Mouse (Mus musculus): ENCODE data around the gene Rab3c. TPM values are rescaled to one million over a fixed set of nuclear protein-coding genes. Genes with fewer than 3 reads are reported as not detected.

Rab3c gene
- polyA plus RNA-seq, 1 experiment = 0.05 TPM

DNA sequence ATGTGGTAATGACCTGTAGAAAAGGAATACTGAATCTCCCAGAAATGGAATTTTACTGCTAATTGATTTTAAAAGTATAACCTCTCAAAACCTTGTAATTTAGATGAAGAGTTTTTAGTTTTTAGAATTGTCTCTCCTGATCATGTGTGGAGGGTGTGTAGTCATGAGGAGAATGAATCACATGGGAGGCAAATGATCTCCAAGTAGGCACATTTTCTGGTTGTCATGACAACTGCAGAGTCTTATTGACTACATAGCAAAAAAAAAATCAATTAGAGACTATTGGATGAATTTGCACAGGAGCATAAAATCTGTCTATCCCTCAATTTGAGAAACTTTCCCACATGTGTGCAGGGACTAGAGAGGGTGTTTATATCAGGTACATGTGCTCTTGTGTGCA is 199.6 kb downstream of the Rab3c start:
- Histone ChIP-seq H3ac (ENCODE audit: control insufficient read depth, insufficient read length) (no peak overlapping the region), H3K27me3 (ENCODE audit: control insufficient read depth, insufficient read depth, insufficient read length) (no peaks in the 10 kb centered on the region), H3K36me3 (ENCODE audit: control insufficient read depth, insufficient read depth) (no peaks in the 10 kb centered on the region), H3K79me2 (ENCODE audit: control insufficient read depth, insufficient read depth) (no peaks in the 10 kb centered on the region), H3K4me2 (ENCODE audit: low read depth) (no peak overlapping the region), H3K4me3 (no peak overlapping the region)
- TF ChIP-seq MYOG (IDR thresholded peaks at IDR 0.05; ENCODE audit: control insufficient read depth in 1 of 3, insufficient read depth in 1 of 3, insufficient read length in 2 of 3, low read depth in 2 of 3) (no peak), REST (IDR thresholded peaks at IDR 0.05; ENCODE audit: insufficient read depth, insufficient read length) (no peak), TCF12 (IDR thresholded peaks at IDR 0.05; ENCODE audit: insufficient read depth, poor library complexity, severe bottlenecking) (no peak), SRF (IDR thresholded peaks at IDR 0.05; ENCODE audit: control insufficient read depth, insufficient read length, low read depth) (no peak), USF1 (IDR thresholded peaks at IDR 0.05; ENCODE audit: low read depth) (no peak), POLR2AphosphoS2 (IDR thresholded peaks at IDR 0.05; ENCODE audit: insufficient read length, low read depth) (no peak), POLR2A (IDR thresholded peaks at IDR 0.05; ENCODE audit: insufficient read length, low read depth) (no peak), E2F4 (IDR thresholded peaks at IDR 0.05; ENCODE audit: insufficient read depth) (no peak)

- TF ChIP-seq REST (IDR thresholded peaks at IDR 0.05; ENCODE audit: insufficient read depth, insufficient read length) (no peak), MYOD1 (IDR thresholded peaks at IDR 0.05; ENCODE audit: control insufficient read depth in 1 of 3, insufficient read length in 2 of 3, low read depth in 2 of 3) (no peak), MAX (IDR thresholded peaks at IDR 0.05; ENCODE audit: low read depth) (no peak), POLR2A (IDR thresholded peaks at IDR 0.05; ENCODE audit: insufficient read length, low read depth) (no peak), POLR2AphosphoS2 (IDR thresholded peaks at IDR 0.05; ENCODE audit: insufficient read length, low read depth) (no peak), TCF3 (IDR thresholded peaks at IDR 0.05; ENCODE audit: insufficient read length, low read depth) (no peak), TCF12 (IDR thresholded peaks at IDR 0.05; ENCODE audit: insufficient read depth, poor library complexity, severe bottlenecking) (no peak)
- no peak overlapping the region for H3K4me2 ChIP-seq (ENCODE audit: low read depth)
- no peak overlapping the region for H3ac ChIP-seq (ENCODE audit: control insufficient read depth, insufficient read length)
- H3K27me3 ChIP-seq (ENCODE audit: control insufficient read depth, insufficient read depth, insufficient read length) = no peaks in the 10 kb centered on the region
- H3K36me3 ChIP-seq (ENCODE audit: control insufficient read depth, insufficient read depth) = no peaks in the 10 kb centered on the region
- no peaks in the 10 kb centered on the region for H3K79me2 ChIP-seq (ENCODE audit: control insufficient read depth, insufficient read depth)
- no peak overlapping the region for H3K4me3 ChIP-seq
These were observed 205.2 kb downstream of the Rab3c start for GRCm38 (mm10) chr13:110075587-110075986.

GRCm38 (mm10) chr13:110074180-110074579 is 206.6 kb downstream of the Rab3c start:
- no peak overlapping the region for H3ac ChIP-seq (ENCODE audit: control insufficient read depth, insufficient read length)

DNA sequence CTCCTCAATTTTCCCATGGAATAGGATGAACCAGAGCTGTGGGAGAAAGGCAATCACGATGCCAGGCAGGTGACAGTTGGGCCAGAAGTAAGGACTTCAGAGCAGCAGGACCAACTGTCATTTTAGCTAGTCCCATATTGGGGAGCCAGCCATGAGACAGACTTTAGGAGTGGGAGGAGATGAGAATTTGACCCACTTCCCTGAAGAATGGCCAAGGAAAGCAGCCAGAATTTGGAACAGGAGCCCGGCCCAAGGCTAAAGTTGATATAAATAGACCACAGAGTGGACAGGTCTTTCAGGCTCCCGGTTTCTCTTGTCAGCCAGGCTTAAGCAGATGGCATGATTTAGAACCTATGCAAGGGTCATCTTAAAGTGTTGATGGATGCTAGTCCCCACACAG is 213.6 kb downstream of the Rab3c start:
- Histone ChIP-seq H3K4me3 (no peak overlapping the region), H3ac (ENCODE audit: control insufficient read depth, insufficient read length) (no peak overlapping the region), H3K27me3 (ENCODE audit: control insufficient read depth, insufficient read depth, insufficient read length) (no peaks in the 10 kb centered on the region), H3K36me3 (ENCODE audit: control insufficient read depth, insufficient read depth) (no peaks in the 10 kb centered on the region), H3K79me2 (ENCODE audit: control insufficient read depth, insufficient read depth) (no peaks in the 10 kb centered on the region), H3K4me2 (ENCODE audit: low read depth) (no peak overlapping the region)
- TF ChIP-seq E2F4 (IDR thresholded peaks at IDR 0.05; ENCODE audit: insufficient read depth) = no peak

More at GRCm38 (mm10) chr13:110074180-110074579, 206.6 kb downstream of the Rab3c start:
- Histone ChIP-seq H3K36me3 (ENCODE audit: control insufficient read depth, insufficient read depth) (no peaks in the 10 kb centered on the region), H3K4me3 (no peak overlapping the region), H3K79me2 (ENCODE audit: control insufficient read depth, insufficient read depth) (no peaks in the 10 kb centered on the region), H3K4me2 (ENCODE audit: low read depth) (no peak overlapping the region), H3K27me3 (ENCODE audit: control insufficient read depth, insufficient read depth, insufficient read length) (no peaks in the 10 kb centered on the region)
- TF ChIP-seq MYOG (IDR thresholded peaks at IDR 0.05; ENCODE audit: control insufficient read depth in 1 of 3, insufficient read depth in 1 of 3, insufficient read length in 2 of 3, low read depth in 2 of 3) = no peak
- no peak for TF ChIP-seq MAX (IDR thresholded peaks at IDR 0.05; ENCODE audit: low read depth)
- no peak for TF ChIP-seq SRF (IDR thresholded peaks at IDR 0.05; ENCODE audit: control insufficient read depth, insufficient read length, low read depth)
- no peak for TF ChIP-seq POLR2A (IDR thresholded peaks at IDR 0.05; ENCODE audit: insufficient read length, low read depth)
- no peak for TF ChIP-seq TCF12 (IDR thresholded peaks at IDR 0.05; ENCODE audit: insufficient read depth, poor library complexity, severe bottlenecking)
- TF ChIP-seq POLR2AphosphoS2 (IDR thresholded peaks at IDR 0.05; ENCODE audit: insufficient read length, low read depth) = no peak
- TF ChIP-seq MYOD1 (IDR thresholded peaks at IDR 0.05; ENCODE audit: control insufficient read depth in 1 of 3, insufficient read length in 2 of 3, low read depth in 2 of 3) = no peak
- TF ChIP-seq CEBPB (IDR thresholded peaks at IDR 0.05; ENCODE audit: insufficient read depth, poor library complexity, severe bottlenecking) = no peak
- no peak for TF ChIP-seq E2F4 (IDR thresholded peaks at IDR 0.05; ENCODE audit: insufficient read depth)
- TF ChIP-seq USF1 (IDR thresholded peaks at IDR 0.05; ENCODE audit: low read depth) = no peak
- no peak for TF ChIP-seq REST (IDR thresholded peaks at IDR 0.05; ENCODE audit: insufficient read depth, insufficient read length)
- no peak for TF ChIP-seq TCF3 (IDR thresholded peaks at IDR 0.05; ENCODE audit: insufficient read length, low read depth)

- Histone ChIP-seq H3K79me2 (ENCODE audit: control insufficient read depth, insufficient read depth) (no peaks in the 10 kb centered on the region), H3K36me3 (ENCODE audit: control insufficient read depth, insufficient read depth) (no peaks in the 10 kb centered on the region), H3K4me3 (no peak overlapping the region), H3K4me2 (ENCODE audit: low read depth) (no peak overlapping the region), H3ac (ENCODE audit: control insufficient read depth, insufficient read length) (no peak overlapping the region), H3K27me3 (ENCODE audit: control insufficient read depth, insufficient read depth, insufficient read length) (no peaks in the 10 kb centered on the region)
- TF ChIP-seq REST (IDR thresholded peaks at IDR 0.05; ENCODE audit: insufficient read depth, insufficient read length) = no peak
These were observed 214.1 kb downstream of the Rab3c start for GRCm38 (mm10) chr13:110066674-110067073.
